11 mouse cellular contexts compared by ENCODE assay signal in the genomic region with DNA sequence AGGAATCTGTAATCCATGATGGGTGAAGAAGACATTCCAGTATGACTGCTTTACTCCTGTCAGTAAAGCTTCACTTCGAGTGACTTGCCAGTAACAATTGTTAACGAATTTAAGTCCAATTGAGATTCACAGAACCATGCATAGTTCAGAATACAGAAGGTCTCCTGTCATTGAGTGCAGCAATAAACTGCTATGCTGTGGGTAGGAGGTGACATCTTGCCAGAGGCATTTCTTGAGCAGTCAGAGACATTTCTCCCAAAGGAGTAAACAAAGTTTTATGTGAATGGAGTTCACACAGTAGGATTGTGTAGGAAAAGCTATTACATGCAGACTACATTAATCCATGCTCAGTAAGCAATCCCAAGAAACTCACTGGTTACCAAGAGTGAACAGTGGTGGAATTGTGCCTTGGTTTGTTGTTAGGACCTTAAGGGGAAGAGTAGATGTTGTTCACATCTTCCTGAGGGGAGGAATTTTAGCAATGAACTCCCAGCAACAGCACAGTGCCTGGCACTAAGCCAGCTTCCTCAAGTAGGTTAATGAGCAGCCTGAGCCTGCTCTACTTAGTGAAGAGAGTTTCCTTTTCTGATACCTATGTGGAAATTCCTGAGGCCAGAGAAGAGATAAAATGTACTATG.
DNase-seq lines count a peak whose midpoint lies in the region; ATAC-seq and TF ChIP-seq lines count a peak whose summit lies in the region.
"Had no signal": no experiment of that assay in that cellular context is flagged by ENCODE, and none has a peak within 500 bp of the region (broad histone marks: within the 10 kb centered on the region; RNA-seq: fewer than 3 reads in every experiment).

No protein-coding gene starts in this region.

- no peaks in the 10 kb centered on the region for H3K79me2 ChIP-seq in liver, adult 2 months (ENCODE audit: control insufficient read depth, insufficient read depth, low read length)

- H3K27me3 ChIP-seq in liver, adult 2 months (ENCODE audit: control insufficient read depth, insufficient read depth, low read length) = no peaks in the 10 kb centered on the region
- no peaks in the 10 kb centered on the region for H3K27me3 ChIP-seq in hindbrain, postnatal 0 days (ENCODE audit: insufficient read depth, low read length)
- H3K27me3 ChIP-seq: neural tube, embryonic 12.5 days had no signal

- no peaks in the 10 kb centered on the region for H3K9me3 ChIP-seq in hindbrain, postnatal 0 days (ENCODE audit: low read length)
- H3K9me3 ChIP-seq: neural tube, embryonic 12.5 days had no signal

- no peak overlapping the region for H3K4me3 ChIP-seq in liver, adult 2 months (ENCODE audit: insufficient read depth, low read depth, low read length)
- H3K4me3 ChIP-seq in hindbrain, postnatal 0 days (ENCODE audit: low read length) = no peak overlapping the region
- H3K4me3 ChIP-seq: erythroblast, embryonic 14.5 days; left cerebral cortex, adult 2 months; neural tube, embryonic 12.5 days had no signal

- no peak overlapping the region for H3K9ac ChIP-seq in liver, adult 2 months (ENCODE audit: low read depth, low read length)
- H3K9ac ChIP-seq in hindbrain, postnatal 0 days (replicated peaks; ENCODE audit: low read length) = no peak overlapping the region
- H3K9ac ChIP-seq: neural tube, embryonic 12.5 days had no signal

- ATAC-seq in cerebellum, adult (ENCODE audit: insufficient number of reproducible peaks, low FRiP score, low TSS enrichment) = no peak
- ATAC-seq in hindbrain, postnatal 0 days = peak; percentile 47; the same call in 1 of the 2 replicates
- no peak for ATAC-seq in megakaryocyte-erythroid progenitor cell, adult 5-6 weeks (replicated peaks; ENCODE audit: low FRiP score, low TSS enrichment, poor library complexity, severe bottlenecking)

- no peak overlapping the region for H3K4me2 ChIP-seq in hindbrain, postnatal 0 days (ENCODE audit: low read depth, low read length)
- H3K4me2 ChIP-seq: neural tube, embryonic 12.5 days had no signal

- TF ChIP-seq POLR2A in liver, adult 2 months (IDR thresholded peaks at IDR 0.05; ENCODE audit: extremely low read depth, insufficient read depth, low read length) = no peak

- no peak for TF ChIP-seq CTCF in liver, adult 2 months (IDR thresholded peaks at IDR 0.05; ENCODE audit: low read depth, low read length)
- no peak for TF ChIP-seq CTCF in hindbrain, postnatal 0 days (IDR thresholded peaks at IDR 0.05; ENCODE audit: low read depth)

- peak; percentile 10 for DNase-seq in cerebellum, adult 11-12 months
- DNase-seq in liver, adult 2 months (ENCODE audit: extremely low read depth, low read depth, low spot score) = peak; percentile 2
- DNase-seq in liver = no peak
- peak; percentile 53 for DNase-seq in hindbrain, postnatal 0 days (ENCODE audit: low spot score)
- DNase-seq in lung, postnatal 36 days = peak; percentile 61
- no peak for DNase-seq in urinary bladder, adult 18-20 months (ENCODE audit: low spot score in 2 of 2)

- H3K27ac ChIP-seq in liver, adult 2 months (replicated peaks; ENCODE audit: insufficient read depth, low read depth, low read length) = no peak overlapping the region
- H3K27ac ChIP-seq in hindbrain, postnatal 0 days = no peak overlapping the region
- H3K27ac ChIP-seq: left cerebral cortex, adult 2 months; neural tube, embryonic 12.5 days had no signal

- no peaks in the 10 kb centered on the region for H3K4me1 ChIP-seq in liver, adult 2 months (ENCODE audit: control insufficient read depth, insufficient read depth, low read length)
- no peaks in the 10 kb centered on the region for H3K4me1 ChIP-seq in hindbrain, postnatal 0 days (ENCODE audit: insufficient read depth, low read length)
- H3K4me1 ChIP-seq: neural tube, embryonic 12.5 days had no signal

- no peaks in the 10 kb centered on the region for H3K36me3 ChIP-seq in liver, adult 2 months (ENCODE audit: control insufficient read depth, insufficient read depth, low read length)
- H3K36me3 ChIP-seq in hindbrain, postnatal 0 days (ENCODE audit: insufficient read depth, low read length) = no peaks in the 10 kb centered on the region
- H3K36me3 ChIP-seq: neural tube, embryonic 12.5 days had no signal

- WGBS in liver, adult 2 months = 58% methylated on average over 2 of the region's 2 CpGs
- WGBS in hindbrain, postnatal 0 days = 59% methylated on average over 2 of the region's 2 CpGs

Comparison
In these comparisons a context has a peak if more than half of its experiments do, and no peak if none do; other contexts are left out.
1. DNase-seq: peak in cerebellum, adult 11-12 months (single experiment), liver, adult 2 months (single experiment), hindbrain, postnatal 0 days (single experiment) and lung, postnatal 36 days (single experiment); none in liver (single experiment) and urinary bladder, adult 18-20 months (0 of 2).